Mouse (Mus musculus): Measurements from ENCODE around the gene Rita1.

The Rita1 gene

DNA sequence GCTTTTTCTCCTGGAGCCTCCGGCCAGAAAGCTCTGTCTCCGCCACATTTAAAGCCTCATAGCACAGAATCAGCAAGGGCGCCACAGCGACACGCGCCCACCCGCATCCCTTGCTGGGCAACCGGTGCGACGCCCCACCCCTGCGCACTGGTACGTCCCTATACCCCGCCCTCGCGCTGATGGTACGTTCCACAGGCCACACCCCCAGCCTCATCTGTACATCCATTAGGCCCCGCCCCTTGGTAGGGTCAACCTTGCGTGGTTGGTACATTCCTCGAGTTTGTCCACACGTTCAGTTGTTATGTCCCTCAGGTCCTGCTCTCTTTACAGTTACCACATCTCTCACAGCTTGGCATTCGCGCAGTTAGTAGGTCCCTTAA, at the start of gene Rita1, which contains the start of gene Ddx54:
Gene Rita1 (minus strand): TSS at position 148 of the 380 bp plus-strand sequence.
Gene Ddx54 (plus strand): TSS at position 298 of the 380 bp plus-strand sequence.
- in situ Hi-C loops (cut with MboI, MseI) = no loop called here

DNA sequence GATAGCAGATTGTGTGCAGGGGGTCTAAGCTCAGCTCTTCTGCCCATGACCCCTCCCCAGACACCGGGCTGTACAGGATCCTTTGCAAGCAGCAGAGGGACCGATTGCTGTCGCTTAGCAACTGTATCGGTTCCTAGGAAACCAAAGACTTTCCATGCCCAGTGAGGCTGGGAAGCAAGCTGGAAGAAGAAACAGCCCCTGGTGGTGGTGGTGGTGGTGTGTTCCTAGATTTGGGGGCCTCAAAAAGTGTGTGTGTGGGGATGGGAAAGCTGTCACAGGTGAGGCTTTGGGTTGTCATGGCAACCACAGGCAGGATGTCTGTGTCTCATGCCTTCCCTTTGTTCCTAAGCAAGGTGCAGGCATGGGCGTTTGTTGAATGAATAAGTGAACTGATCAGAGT, 48.4 kb upstream of the Rita1 start:
- in situ Hi-C loops (cut with MboI, MseI) = loop anchor here (5.0 kb wide), 1 partner anchor 39 kb away; no protein-coding TSS in a partner anchor

DNA sequence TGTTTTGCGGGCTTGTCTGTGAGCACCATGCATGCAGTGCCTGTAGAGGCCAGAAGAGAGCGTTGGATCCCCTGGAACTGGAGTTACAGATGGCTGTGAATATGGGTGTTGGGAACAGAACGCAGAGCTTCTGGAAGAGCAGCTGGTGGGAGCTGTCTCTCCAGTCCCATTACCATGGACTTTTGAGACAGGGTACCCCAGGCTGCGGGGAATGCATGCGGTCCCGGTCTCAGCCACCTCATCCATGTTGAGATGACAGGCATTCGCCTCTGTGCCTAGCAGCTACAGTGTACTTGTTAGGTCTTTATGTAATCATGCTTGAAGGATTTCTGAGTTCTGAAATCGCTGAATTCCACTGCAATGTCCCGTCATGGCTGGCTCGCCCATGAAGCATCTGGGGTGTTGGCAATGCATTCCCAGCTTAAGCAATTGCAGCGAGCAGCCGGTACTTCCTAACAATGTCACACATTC, 43.9 kb upstream of the Rita1 start:
- in situ Hi-C loops (cut with MboI, MseI) = no loop called here

DNA sequence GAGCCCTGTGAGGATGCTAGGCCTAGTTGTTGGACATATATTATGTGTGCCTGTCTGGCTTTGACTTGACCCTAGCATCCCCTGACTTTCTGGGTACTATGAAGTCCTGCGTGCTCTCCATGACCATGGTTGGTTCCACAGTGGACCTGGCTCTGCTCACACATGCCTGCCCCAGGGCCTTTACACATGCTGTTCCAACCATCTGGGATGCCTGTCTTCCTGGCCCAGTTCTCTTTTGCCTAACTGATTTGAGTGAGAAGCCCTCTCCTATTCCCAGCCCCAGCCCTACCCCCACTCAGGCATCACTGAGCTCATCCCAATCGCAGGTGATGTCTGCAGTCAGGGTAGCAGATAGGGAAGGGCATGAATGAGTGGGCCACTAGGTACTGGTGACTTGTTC, 41.5 kb upstream of the Rita1 start:
- in situ Hi-C loops (cut with MboI, MseI) = no loop called here

DNA sequence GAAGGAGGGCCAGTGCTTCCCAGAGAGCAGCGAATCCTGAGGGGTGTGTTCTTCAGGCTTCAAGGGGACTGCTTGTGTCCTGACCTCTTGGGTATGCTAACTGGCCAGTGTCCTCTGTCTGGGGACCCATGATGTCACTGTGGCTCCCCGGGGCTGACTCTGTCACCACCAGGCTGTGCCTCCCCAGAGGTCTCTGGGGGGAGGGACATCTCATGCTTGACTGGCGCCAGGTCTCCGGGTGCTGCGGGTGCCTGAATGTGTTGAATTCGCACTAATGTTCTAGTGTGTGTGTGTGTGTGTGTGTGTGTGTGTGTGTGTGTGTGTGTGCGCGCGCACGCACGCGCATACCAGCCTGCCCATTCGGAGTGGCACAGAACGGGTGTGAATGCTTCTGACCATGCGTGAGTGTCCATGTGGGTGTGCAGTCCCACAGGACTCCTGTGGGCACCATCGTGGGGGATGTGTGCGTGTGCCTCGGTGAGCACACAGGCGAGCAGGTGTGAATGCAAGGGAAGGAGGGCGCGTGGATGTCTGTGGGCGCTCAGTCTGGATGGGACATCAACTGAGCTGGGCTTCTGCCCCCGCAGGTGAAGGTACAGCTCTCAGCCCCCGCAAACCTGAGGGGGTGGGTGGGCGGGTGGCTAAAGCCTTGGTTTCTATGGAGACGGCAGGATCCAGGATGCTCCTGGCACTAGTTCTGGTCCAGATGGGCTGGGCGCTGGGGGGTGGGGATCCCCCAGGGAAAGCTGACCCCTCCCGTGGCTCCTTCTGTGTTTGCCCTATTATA, 40.7 kb upstream of the Rita1 start:
- in situ Hi-C loops (cut with MboI, MseI) = no loop called here

DNA sequence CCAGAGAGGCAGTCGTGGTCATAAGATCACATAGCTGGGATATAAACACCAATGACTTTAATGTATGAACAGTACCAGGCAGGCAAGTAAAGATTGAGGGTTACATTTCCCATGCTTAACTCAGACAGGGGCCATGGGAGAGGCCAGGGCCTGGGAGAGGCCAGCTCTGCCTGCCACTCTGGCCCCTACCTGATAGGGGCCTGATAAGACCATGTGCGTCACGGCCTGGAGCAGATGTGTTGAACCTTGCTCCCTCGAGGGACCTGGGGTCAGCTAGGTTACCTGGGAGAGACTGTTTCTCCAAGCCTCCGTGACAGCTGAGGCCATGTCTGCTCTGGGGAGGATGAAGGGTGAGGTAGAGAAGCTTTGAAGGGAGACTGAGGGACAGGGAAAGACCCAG, 38.8 kb upstream of the Rita1 start:
- in situ Hi-C loops (cut with MboI, MseI) = no loop called here

DNA sequence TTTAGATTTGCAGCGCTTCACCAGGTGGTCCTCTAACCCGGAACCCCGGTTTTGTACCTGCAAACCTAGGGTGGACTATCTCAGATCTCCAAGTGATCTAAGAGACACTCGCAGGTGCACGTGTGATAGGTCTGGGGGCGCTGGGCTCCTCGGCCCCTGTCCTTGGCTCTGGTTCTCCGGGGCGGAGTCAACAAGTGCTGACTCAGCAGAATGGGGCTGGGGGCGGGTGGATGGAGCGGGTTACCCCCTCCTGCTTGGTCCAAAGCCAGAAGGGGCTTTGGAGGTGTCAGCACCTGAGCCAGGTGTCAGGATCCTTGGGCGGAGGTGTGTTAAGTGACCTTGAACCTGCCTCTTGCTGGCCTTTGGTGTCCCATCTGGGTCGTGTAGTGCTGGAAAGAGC, 37.5 kb upstream of the Rita1 start:
- in situ Hi-C loops (cut with MboI, MseI) = no loop called here

DNA sequence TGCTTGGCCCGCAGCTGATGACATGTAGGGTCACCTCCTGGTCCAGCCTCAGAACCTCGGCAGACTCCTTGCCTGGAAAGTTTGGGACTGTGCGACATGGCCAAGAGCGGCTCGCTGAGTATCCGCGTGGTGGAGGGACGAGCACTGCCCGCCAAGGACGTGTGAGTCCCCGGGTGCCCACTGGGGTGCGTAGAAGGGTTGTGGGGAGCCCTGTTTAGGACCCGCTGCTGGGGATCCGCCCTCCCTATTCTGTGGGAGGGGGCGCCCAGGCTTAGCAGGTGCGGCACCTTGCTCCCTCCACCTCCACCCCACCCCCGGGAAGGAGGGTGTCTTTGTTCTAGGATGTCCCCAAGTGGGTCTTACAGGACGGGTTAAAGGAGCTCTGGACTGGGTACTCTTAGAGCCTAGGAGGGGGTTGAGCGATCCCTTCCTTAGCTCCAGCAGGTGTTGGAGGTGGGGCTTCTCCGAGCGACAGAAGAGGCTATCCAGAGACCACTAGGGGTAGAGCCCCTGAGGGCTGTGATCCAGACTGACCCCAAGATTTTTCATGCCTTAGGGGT, 37.1 kb upstream of the Rita1 start:
- in situ Hi-C loops (cut with MboI, MseI) = no loop called here

DNA sequence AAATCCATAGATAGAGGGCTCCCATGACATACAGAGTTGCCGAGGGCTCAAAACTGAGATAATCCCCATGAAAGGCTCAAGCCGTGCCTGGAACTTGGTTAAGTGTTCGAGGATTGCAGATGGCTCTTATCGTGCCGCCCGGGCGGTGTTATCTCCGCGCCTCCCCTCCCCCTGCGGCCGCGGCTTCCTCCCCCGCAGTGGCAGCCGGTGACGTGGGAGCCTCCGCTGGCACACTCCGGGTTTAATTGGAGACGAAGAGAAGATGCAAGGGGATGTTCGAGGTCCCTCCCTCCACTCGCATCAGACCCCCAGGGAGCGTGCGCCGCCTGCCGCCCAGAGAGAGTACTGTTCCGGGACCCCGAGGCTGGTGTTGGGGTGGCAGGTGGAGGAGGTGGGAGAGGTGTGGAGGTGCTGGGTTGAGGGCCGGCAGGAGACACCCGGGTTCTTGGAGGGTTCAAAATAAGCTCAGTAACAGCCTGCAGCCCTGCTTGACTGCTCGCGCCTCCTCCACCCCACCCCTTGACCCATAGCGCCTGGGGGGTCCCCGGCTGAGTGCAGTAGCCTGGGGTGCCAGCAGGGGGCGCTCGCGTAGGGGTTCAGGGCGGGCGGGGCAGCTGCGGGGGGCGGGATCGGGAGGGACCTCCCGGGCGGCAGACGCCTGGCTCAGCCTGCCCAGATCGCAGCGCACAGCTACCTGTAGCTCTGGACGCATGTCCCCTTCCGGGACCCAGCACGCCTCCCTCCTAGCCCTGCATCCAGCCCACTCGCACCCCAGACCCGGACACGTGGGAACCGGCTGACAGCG, 36.4 kb upstream of the Rita1 start, which contains the start of gene Rasal1:
Gene Rasal1 (plus strand): TSS at position 244 of the 805 bp plus-strand sequence.
- in situ Hi-C loops (cut with MboI, MseI) = no loop called here

DNA sequence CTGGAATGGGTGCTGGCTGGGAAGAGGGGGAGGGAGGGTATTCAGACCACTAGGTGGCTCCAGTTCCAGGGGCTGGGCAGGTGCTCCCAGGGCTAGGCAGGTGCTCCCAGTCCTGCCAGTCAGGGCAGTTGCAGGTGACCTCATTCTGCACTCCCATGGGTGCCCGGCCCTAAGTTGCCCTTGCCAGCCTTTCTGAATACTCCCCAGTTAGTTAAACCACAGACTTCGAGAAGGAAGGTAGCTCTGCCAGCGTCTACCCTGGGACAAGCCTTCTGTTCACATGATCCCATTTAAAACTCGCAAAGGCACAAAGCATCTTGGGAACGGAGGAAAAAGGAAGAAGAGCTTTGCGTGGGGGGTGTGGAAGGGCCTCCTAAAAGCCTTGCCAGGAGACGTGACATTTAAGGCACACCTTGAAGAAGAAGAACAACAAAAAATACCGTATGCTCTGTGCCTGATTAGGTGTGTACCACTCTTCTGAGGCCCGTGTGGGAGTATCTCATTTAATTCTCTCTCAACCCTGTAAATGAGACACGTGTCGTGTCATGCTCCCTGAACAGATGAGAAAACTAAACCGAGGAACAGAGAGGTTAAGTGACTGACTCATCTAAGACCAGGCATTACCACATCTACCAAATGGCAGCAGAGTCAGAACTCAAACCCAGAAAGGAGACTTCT, 35.6 kb upstream of the Rita1 start:
- in situ Hi-C loops (cut with MboI, MseI) = no loop called here

DNA sequence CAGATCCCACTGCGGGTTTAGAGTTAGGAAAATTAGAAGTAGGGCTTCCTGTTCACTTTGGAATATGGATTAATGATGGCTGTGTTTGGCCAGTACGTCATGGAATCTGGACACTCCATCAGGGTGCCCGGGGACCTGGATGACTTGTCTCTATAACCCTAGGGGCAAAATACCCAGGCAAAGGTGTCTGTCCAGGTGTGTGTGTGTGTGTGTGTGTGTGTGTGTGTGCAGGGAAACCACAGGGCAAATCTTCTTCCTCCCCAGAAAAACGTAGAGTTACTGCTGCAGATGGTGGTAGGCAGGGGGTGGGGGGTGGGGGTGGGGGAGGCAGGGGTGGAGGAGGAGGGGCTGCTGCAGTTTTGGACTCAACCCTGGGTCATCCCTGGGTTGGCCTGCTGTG, 35.0 kb upstream of the Rita1 start:
- in situ Hi-C loops (cut with MboI, MseI) = no loop called here

DNA sequence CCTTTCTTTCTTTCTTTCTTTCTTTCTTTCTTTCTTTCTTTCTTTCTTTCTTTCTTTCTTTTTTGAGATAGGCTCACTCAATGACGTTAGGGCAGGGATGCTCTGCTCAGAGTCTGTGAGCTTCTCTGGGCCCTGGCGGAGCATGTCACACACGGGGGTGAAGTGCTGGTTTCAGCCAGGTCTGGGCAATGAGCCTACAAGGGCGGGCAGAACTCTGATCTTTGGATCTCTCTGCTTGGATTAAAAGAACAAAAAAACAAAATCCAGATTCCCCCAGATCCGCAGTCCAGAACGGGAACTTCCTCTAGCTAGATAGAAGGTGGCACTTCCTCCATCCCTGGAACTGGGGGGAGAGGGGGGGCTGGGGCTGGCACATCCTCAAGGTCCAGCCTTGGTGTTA, 33.5 kb upstream of the Rita1 start:
- in situ Hi-C loops (cut with MboI, MseI) = no loop called here

DNA sequence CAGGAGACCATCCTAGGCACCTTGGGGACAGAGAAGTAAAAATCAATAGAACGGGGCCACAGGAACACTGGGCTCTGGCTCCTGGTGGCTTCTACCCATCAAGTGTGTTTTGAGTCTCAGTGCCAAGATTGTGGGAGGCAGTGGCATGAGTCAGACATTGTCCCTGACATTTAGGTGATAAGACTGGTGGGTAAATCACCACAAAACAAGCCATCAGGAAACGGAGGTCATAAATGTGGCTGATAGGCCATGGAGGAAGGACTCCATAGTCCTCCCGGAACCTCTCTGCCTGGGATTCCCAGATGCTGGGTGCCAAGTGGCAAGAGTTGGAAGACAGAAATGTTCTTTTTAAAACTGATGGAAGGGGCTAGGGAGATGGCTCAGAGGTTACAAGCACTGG, 31.8 kb upstream of the Rita1 start:
- in situ Hi-C loops (cut with MboI, MseI) = no loop called here

DNA sequence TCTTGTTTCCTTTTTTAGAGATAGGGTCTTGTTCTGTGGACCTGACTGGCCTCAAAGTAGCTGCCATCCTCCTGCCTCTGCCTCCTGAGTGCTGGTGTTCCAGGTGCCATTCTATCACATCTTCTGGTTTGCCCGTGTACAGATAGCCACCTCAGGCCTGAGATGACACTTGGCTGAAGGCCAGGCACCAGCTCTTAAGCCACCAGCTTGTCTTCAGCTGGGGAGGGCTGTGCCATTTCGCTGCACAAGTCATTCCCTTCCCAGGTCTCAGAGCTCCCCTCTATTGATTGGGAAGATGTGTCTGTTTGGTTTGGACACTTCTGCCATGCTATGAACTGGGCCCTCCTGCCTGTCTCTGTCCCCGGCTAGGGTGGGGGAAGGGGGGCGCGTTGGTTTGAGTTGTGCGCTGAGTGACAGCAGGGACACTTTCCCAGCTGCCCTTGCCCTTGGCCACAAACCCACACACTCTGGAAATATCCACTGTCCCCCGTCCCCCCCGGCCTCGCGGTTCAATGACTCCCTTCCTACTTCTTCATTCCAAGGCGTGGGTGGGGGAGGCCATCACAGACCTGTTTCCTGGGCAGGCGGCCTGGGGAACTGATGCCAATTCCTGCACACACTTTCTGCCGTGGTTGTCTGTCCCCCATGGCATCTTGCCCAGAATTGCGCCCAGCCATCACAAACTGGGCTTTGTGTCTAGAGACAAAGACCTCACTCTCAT, 31.1 kb upstream of the Rita1 start:
- in situ Hi-C loops (cut with MboI, MseI) = no loop called here

DNA sequence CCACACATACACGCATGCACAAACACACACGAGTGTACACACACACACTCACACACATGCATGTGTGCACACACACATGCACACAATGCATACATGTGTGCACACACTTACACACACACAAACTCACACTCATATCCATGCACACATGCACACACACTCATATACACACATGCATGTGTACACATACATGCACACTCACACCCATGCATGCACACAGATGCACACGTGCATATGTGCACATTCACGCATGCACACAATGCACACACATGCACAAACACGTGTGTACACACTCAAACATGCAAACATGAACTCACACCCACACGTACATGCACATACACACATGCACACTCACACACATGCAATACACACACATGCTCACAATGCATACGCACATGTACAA, 27.7 kb upstream of the Rita1 start:
- in situ Hi-C loops (cut with MboI, MseI) = no loop called here

DNA sequence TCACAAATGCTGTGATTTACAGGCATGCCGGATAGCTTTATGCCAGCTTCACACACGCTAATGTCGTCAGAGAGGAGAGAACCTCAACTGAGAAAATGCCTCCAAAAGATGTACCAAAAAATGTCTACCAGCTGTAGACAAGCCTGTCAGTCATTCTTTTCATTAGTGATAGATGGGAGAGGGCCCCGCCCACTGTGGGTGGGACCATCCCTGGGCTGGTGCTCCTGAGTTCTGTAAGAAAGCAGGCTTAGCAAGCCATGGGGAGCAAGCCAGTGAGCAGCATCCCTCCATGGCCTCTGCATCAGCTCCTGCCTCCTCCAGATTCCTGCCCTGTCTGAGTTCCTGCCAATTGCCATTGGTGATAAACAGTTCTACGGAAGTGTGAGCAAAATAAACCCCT, 23.2 kb upstream of the Rita1 start:
- in situ Hi-C loops (cut with MboI, MseI) = no loop called here

DNA sequence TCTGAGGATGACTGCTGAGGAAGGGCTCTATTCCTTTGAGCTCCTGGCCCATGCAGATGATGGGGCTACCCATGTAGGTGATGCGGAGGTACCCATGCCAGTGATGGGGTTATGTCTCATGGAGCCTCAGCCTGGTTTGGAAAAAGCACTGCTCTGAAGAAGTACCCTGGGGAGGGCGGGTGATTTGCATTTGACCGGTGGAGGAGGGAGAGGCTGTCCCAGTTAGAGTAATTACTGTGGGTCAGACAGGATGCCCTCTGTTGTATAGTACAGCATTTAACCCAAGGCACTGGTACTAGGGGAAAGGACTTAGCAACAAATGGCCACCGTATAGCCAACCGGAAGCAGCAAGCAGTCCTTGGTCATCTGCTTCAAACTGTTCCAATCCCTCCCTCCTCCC, 22.5 kb upstream of the Rita1 start:
- in situ Hi-C loops (cut with MboI, MseI) = no loop called here

DNA sequence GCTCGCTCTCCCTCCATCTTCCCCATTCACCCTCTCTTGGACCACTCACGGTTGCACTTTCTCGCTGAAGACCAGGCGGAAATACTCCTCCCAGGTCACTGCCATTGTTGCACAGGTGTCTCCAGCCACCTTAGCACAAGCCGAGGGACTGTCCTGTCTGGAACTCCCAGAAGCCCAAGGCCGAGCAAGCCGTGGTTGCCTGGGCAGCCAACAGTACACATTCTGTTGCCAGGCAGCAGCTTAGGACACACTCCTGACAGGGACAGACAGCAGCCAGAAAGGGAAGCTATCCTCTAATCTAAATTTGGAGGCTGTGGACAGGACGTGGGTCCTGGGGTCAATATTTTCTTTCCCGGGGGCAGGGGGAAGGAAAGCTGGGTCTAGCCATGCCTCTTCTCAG, 21.7 kb upstream of the Rita1 start, which contains the start of gene Cfap73:
Gene Cfap73 (minus strand): TSS at position 105 of the 400 bp plus-strand sequence.
- in situ Hi-C loops (cut with MboI, MseI) = no loop called here

DNA sequence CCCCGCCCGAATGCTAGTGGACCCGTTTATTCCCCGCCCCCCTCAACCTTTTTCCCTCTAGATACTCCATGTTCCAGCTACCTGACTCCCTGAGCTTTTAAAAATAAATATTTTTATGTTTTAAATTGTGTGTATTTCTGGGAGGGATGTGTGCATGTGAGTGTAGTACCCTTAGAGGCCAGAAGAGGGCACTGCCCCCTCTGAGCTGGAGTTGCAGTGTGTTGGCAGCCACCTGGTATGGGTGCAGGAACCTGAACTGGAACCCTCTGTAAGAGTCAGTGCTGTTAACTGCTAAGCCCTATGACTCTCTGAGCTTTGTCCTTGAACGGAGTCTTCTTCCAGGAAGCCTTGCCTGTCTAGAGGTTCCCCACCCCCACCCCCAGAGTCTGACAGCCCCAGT, 19.5 kb upstream of the Rita1 start:
- in situ Hi-C loops (cut with MboI, MseI) = no loop called here

DNA sequence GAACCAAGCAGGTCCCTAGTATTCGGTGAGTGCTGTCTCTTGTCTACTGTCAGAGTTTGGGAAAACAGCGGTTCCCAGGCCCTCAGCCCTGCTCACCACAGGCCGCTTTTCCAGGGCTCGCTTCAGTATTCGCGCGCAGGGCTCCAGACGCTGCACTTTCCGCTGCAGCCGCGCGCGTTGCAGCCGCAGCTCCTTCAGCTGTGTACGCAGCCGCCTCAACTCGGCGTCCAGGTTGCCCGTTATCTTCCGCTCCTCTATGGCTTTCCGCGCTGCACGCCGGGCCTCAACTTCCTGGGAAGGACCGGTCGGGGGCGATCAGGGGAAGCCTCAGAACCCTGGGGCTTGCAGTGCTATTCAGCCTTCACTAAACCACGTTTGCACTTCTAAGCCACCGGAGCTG, 18.7 kb upstream of the Rita1 start:
- in situ Hi-C loops (cut with MboI, MseI) = no loop called here

DNA sequence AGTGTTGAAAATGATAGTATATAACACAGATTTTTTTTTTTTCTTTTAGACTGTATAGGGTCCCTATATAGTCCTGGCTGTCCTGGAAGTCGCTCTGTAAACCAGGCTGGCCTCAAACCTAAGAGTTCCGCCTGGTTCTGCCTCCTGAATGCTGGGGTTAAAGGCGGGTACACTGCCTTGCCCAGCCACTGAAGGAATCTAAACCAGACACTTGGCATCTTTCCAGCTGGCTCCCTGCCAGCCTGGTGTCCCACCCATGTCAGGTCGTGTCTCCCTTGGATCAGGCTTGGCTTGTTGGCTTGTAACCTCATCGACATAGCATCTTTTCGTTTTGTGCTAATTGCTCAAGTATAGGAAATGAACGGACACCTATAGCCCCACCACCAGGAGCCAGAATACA, 16.2 kb upstream of the Rita1 start:
- in situ Hi-C loops (cut with MboI, MseI) = no loop called here

Measured in regulatory T cell (primary cell).